Mouse (Mus musculus) myocyte (in vitro differentiated cells): ENCODE results near the gene Ampd3.

Experiments
- E2F4 ChIP-seq: IDR thresholded peaks from one replicate; pipeline ENCODE4 v1.6.1; 2011; ENCODE audit warnings: mild to moderate bottlenecking, control low read depth, moderate library complexity; ENCODE audit not compliant: insufficient read depth
- MAX ChIP-seq: IDR thresholded peaks from one replicate; pipeline ENCODE4 v1.6.1; 2011; ENCODE audit warnings: low read depth, mild to moderate bottlenecking, control low read depth
- MYOD1 ChIP-seq, 3 experiments: IDR thresholded peaks; one replicate each; pipeline ENCODE4 v1.6.1; 2011; ENCODE audit warnings: control low read depth in 2 of 3, low read depth in 2 of 3, mild to moderate bottlenecking in 2 of 3, moderate library complexity in 1 of 3; ENCODE audit not compliant: insufficient read length in 2 of 3, control insufficient read depth in 1 of 3
- POLR2A ChIP-seq: IDR thresholded peaks from one replicate; pipeline ENCODE4 v1.6.1; 2011; ENCODE audit warnings: low read depth, mild to moderate bottlenecking, control low read depth, moderate library complexity; ENCODE audit not compliant: insufficient read length
- POLR2AphosphoS2 ChIP-seq: IDR thresholded peaks from one replicate; pipeline ENCODE4 v1.6.1; 2011; ENCODE audit warnings: low read depth, control low read depth; ENCODE audit not compliant: insufficient read length
- TCF12 ChIP-seq: IDR thresholded peaks from one replicate; pipeline ENCODE4 v1.6.1; 2011; ENCODE audit warnings: mild to moderate bottlenecking, control low read depth; ENCODE audit not compliant: poor library complexity, insufficient read depth, severe bottlenecking
- TCF3 ChIP-seq: IDR thresholded peaks from one replicate; pipeline ENCODE4 v1.6.1; 2011; ENCODE audit warnings: low read depth, control low read depth; ENCODE audit not compliant: insufficient read length
- USF1 ChIP-seq: IDR thresholded peaks from one replicate; pipeline ENCODE4 v1.6.1; 2011; ENCODE audit warnings: low read depth, mild to moderate bottlenecking, control low read depth, moderate library complexity

GRCm38 (mm10) chr7:110774077-110774476, 6.1 kb downstream of the Ampd3 start:
- TF ChIP-seq POLR2A, result no peak
- TF ChIP-seq POLR2AphosphoS2, result no peak
- TF ChIP-seq E2F4, result no peak
- no peak for TF ChIP-seq MAX
- TF ChIP-seq USF1, result no peak
- peak; percentile 70 for TF ChIP-seq TCF12
- TF ChIP-seq TCF3, result peak; percentile 65
- TF ChIP-seq MYOD1 (IDR thresholded peaks at IDR 0.05; ENCODE audit: control insufficient read depth in 1 of 3, insufficient read length in 2 of 3, low read depth in 2 of 3), result peak; percentile 84 to 98 (median 96)
